Mouse (Mus musculus) neural tube, embryonic 12.5 days (tissue): ENCODE results near the gene Taar7f. TPM values are rescaled to one million over a fixed set of nuclear protein-coding genes. Genes with fewer than 3 reads are reported as not detected.
"Not testable (repeated sequence)": the region's sequence is repeated elsewhere in the genome, so short reads cannot be mapped to it uniquely, and the experiment has no call there.

Source experiments
- ATAC-seq: fragments of 200-750 bp; cut with Nextera tagmentation; 2 replicates; pipeline ENCODE4 v1.8.0; 2017; ENCODE audit warnings: low read depth, mild to moderate bottlenecking, moderate TSS enrichment, moderate library complexity; ENCODE audit not compliant: low FRiP score
- H3K27ac ChIP-seq: fragments of 300-500 bp; sonication (generic); 2 replicates; pipeline ENCODE4 v1.5.1; 2016
- H3K27me3 ChIP-seq: fragments of 300-500 bp; sonication (generic); replicated peaks from 2 replicates; pipeline ENCODE4 v1.6.1; 2016; ENCODE audit warnings: mild to moderate bottlenecking
- H3K36me3 ChIP-seq: fragments of 300-500 bp; sonication (generic); 2 replicates; pipeline ENCODE4 v1.6.1; 2016; ENCODE audit warnings: mild to moderate bottlenecking
- H3K4me1 ChIP-seq: fragments of 300-500 bp; sonication (generic); 2 replicates; pipeline ENCODE4 v1.6.1; 2016
- H3K4me2 ChIP-seq: fragments of 300-500 bp; sonication (generic); replicated peaks from 2 replicates; pipeline ENCODE4 v1.6.1; 2016; ENCODE audit warnings: mild to moderate bottlenecking
- H3K4me3 ChIP-seq: fragments of 300-500 bp; sonication (generic); 2 replicates; pipeline ENCODE4 v1.5.1; 2016
- H3K9ac ChIP-seq: fragments of 300-500 bp; sonication (generic); 2 replicates; pipeline ENCODE4 v1.6.1; 2016; ENCODE audit warnings: mild to moderate bottlenecking
- H3K9me3 ChIP-seq: fragments of 300-500 bp; sonication (generic); 2 replicates; pipeline ENCODE4 v1.6.1; 2016; ENCODE audit warnings: mild to moderate bottlenecking
- WGBS: fragments of 180-500 bp; shearing (Covaris S2); methylation state at CpG from one replicate; pipeline ENCODE4 v1.1.7; 2016; 5-methylcytosine and 5-hydroxymethylcytosine counted together
- polyA plus RNA-seq: library from polyadenylated mRNA; unstranded; fragments of >200 nt; fragmentation: Nextera tagmentation; extraction: Ambion mirVana; gene quantifications from 2 replicates; pipeline ENCODE4 v1.2.1, GENCODE M21; 2016

Taar7f gene
- not detected in 2 replicates for polyA plus RNA-seq

DNA sequence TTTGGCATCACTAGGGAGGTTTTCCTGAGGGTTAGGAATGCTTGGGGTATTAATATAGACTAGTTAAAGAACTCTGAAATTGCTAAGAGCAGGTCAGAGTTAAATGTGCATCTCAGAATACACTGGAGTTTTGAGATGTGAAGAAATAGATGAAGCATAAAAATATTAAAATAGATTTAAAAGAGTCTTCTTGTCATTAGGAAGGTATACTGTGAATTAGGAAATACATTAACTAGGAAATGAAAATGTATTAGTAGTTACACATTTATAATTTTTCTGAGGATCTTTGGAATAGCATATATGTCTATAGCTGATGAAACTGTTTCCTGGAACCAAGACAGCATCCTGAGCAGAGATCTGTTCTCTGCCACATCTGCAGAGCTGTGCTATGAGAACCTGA, at the start of gene Taar7f:
Gene Taar7f, plus strand, starts transcription at position 301 of the 400 bp plus-strand sequence.
- no peak within 1 kb of the TSS for H3K4me2 ChIP-seq
- H3K36me3 ChIP-seq = no peaks in the 10 kb centered on the region
- H3K27ac ChIP-seq = no peak within 1 kb of the TSS
- no peak within 1 kb of the TSS for H3K4me3 ChIP-seq
- no peak within 1 kb of the TSS for H3K9ac ChIP-seq
- no peak for ATAC-seq
- H3K4me1 ChIP-seq = no peaks in the 10 kb centered on the region
- H3K27me3 ChIP-seq = no peaks in the 10 kb centered on the region
- no peaks in the 10 kb centered on the region for H3K9me3 ChIP-seq

DNA sequence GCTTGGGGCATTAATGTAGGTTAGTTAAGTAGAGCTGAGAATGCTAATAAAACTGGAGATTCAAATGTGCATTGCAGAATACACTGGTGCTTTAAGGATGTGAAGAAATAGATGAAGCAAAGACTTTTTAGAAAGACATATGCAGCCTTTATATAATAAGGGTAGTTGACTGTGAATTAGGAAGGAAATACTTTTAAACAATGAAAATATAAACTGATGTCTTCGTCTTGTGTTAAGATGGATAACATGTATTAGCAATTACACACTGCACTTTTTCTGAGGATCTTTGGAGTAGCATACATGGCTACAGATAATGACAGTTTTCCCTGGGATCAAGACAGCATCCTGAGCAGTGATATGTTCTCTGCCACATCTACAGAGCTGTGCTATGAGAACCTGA, 49.7 kb upstream of the Taar7f start, which contains the start of gene Taar7b:
Gene Taar7b, plus strand, starts transcription at position 301 of the 400 bp plus-strand sequence.
- 95% methylated on average over 1 of the region's 1 CpGs for WGBS
- no peak within 1 kb of the TSS for H3K4me3 ChIP-seq
- ATAC-seq = no peak

DNA sequence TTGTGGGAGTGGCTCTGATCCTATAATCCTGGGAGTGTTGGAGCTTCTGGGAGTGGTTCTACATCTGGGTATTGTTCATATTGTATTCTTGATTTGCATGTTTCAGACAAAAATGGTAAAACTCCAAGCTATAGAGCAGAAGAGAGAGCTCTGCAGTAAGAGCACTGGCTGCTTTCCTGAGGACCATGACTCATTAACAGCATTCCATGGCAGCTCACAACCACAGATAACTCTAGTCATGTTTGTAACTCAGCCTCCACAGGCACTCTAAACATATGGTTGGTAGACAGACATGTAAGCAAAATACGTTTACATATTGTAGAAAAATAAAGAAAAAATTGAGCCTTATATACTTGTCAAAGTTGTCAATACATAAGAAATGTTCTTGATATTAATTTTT, 42.9 kb upstream of the Taar7f start:
- H3K4me1 ChIP-seq = no peaks in the 10 kb centered on the region
- no peak overlapping the region for H3K4me3 ChIP-seq
- no peak overlapping the region for H3K4me2 ChIP-seq
- H3K27ac ChIP-seq = no peak overlapping the region
- WGBS = 84% methylated on average over 1 of the region's 1 CpGs
- ATAC-seq = no peak
- no peaks in the 10 kb centered on the region for H3K36me3 ChIP-seq
- H3K9me3 ChIP-seq = no peaks in the 10 kb centered on the region
- H3K27me3 ChIP-seq = no peaks in the 10 kb centered on the region
- no peak overlapping the region for H3K9ac ChIP-seq

More for the DNA sequence above, 49.7 kb upstream of the Taar7f start, which contains the start of gene Taar7b:
- Histone ChIP-seq H3K27me3 (no peaks in the 10 kb centered on the region), H3K4me1 (no peaks in the 10 kb centered on the region), H3K36me3 (no peaks in the 10 kb centered on the region), H3K27ac (no peak within 1 kb of the TSS), H3K9me3 (no peaks in the 10 kb centered on the region), H3K4me2 (no peak within 1 kb of the TSS), H3K9ac (no peak within 1 kb of the TSS)

DNA sequence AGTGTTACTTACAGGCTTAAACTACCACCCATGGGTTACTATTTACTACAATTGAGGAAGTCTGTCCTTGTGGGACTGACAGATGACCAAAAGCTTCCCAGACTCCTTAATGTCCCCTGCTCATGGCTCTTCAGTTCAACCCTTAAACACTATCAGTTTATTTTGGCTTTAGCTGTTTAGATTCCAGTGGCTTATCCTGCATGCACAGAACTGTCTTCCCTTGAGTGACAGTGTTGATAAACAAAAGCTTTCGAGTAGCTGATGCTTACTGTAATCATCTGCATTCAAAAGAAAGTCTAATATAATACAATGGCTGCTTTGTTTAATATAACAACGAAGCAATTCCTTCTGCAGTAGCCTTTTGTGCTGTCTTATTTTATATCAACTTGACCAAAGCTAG, 42.3 kb upstream of the Taar7f start:
- no peak overlapping the region for H3K4me3 ChIP-seq
- no peaks in the 10 kb centered on the region for H3K36me3 ChIP-seq
- H3K27me3 ChIP-seq = no peaks in the 10 kb centered on the region
- no peak overlapping the region for H3K4me2 ChIP-seq
- H3K9me3 ChIP-seq = no peaks in the 10 kb centered on the region
- 69% methylated on average over 2 of the region's 2 CpGs for WGBS
- H3K27ac ChIP-seq = no peak overlapping the region
- no peaks in the 10 kb centered on the region for H3K4me1 ChIP-seq
- no peak for ATAC-seq
- no peak overlapping the region for H3K9ac ChIP-seq

DNA sequence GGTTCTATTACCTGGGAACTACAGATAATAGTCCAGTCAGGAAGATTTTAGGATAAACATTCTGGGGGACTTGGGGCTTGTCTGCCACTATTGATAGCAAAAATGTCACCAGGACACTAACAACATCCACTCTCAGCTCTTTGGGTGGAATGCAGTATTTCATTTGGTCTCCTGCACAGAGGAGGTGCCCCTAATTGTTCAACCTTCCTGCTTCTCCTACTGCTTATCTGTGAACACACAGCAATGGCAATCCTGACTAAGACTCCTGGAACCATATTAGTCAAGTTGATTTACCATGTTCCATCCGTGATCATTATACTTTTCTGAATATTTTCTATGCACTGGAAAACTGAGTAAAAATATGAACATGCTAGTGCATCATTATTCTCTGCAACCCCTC, 41.2 kb upstream of the Taar7f start:
- Histone ChIP-seq H3K4me2 (no peak overlapping the region), H3K27ac (no peak overlapping the region), H3K27me3 (no peaks in the 10 kb centered on the region), H3K9ac (no peak overlapping the region), H3K4me1 (no peaks in the 10 kb centered on the region), H3K4me3 (no peak overlapping the region), H3K9me3 (no peaks in the 10 kb centered on the region), H3K36me3 (no peaks in the 10 kb centered on the region)
- no peak for ATAC-seq
- WGBS = 89% methylated on average over 1 of the region's 1 CpGs

DNA sequence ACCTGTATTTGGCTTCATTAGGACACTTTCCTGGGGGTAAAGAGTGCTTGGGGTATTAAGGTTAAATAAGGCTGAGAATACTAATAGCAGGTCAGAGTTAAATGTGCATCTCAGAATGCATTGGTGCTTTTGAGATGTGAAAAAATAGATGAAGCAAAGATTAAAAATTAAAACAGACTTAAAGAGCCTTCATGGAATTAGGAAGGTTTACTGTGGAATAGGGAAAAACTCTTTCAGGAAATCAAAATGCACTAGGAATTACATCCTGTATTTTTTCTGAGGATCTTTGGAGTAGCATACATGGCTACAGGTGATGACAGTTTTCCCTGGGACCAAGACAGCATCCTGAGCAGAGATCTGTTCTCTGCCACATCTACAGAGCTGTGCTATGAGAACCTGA, 22.4 kb upstream of the Taar7f start, which contains the start of gene Taar7d:
Gene Taar7d, plus strand, starts transcription at position 301 of the 400 bp plus-strand sequence.
- no peak within 1 kb of the TSS for H3K9ac ChIP-seq
- no peak for ATAC-seq
- no peak within 1 kb of the TSS for H3K4me2 ChIP-seq
- H3K4me3 ChIP-seq = no peak within 1 kb of the TSS
- H3K9me3 ChIP-seq = no peaks in the 10 kb centered on the region
- H3K36me3 ChIP-seq = no peaks in the 10 kb centered on the region
- no peaks in the 10 kb centered on the region for H3K4me1 ChIP-seq
- H3K27ac ChIP-seq = no peak within 1 kb of the TSS
- H3K27me3 ChIP-seq = no peaks in the 10 kb centered on the region

DNA sequence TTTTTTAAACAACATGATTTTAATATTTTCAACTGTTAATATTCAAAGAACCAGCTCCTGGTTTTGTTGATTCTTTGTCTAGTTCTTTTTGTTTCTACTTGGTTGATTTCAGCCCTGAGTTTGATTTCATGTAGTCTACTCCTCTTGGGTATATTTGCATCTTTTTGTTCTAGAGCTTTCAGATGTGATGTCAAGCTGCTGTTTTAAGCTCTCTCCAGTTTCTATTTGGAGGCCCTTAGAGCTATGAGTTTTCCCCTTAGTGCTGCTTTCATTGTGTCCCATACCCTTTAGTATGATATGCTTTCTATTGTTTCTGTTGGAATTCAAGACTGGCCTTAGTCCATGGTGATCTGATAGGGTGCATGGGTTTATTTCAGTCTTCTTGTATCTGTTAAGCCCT, 18.0 kb upstream of the Taar7f start:
- no peaks in the 10 kb centered on the region for H3K27me3 ChIP-seq
- no peaks in the 10 kb centered on the region for H3K36me3 ChIP-seq
- no peak overlapping the region for H3K4me3 ChIP-seq
- ATAC-seq = no peak
- H3K4me2 ChIP-seq = no peak overlapping the region
- H3K27ac ChIP-seq = no peak overlapping the region
- no peak overlapping the region for H3K9ac ChIP-seq
- H3K9me3 ChIP-seq = no peaks in the 10 kb centered on the region
- no peaks in the 10 kb centered on the region for H3K4me1 ChIP-seq

DNA sequence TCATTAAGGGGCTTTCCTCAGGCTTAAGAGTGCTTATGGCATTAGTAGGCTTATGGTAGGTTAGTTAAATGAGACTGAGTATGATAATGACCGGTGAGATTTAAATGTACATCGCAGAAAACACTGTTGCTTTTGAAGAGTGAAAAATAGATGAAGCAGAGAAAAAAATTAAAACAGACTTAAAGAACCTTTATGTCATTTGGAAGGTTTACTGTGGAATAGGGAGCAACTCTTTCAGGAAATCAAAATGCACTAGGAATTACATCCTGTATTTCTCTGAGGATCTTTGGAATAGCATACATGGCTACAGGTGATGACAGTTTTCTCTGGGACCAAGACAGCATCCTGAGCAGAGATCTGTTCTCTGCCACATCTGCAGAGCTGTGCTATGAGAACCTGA, 12.0 kb upstream of the Taar7f start, which contains the start of gene Taar7e:
Gene Taar7e, plus strand, starts transcription at position 301 of the 400 bp plus-strand sequence.
- Histone ChIP-seq H3K4me3 (no peak within 1 kb of the TSS), H3K36me3 (no peaks in the 10 kb centered on the region), H3K9ac (no peak within 1 kb of the TSS), H3K4me2 (no peak within 1 kb of the TSS), H3K9me3 (no peaks in the 10 kb centered on the region), H3K27me3 (no peaks in the 10 kb centered on the region), H3K4me1 (no peaks in the 10 kb centered on the region), H3K27ac (no peak within 1 kb of the TSS)
- 88% methylated on average over 2 of the region's 2 CpGs for WGBS
- ATAC-seq = no peak

DNA sequence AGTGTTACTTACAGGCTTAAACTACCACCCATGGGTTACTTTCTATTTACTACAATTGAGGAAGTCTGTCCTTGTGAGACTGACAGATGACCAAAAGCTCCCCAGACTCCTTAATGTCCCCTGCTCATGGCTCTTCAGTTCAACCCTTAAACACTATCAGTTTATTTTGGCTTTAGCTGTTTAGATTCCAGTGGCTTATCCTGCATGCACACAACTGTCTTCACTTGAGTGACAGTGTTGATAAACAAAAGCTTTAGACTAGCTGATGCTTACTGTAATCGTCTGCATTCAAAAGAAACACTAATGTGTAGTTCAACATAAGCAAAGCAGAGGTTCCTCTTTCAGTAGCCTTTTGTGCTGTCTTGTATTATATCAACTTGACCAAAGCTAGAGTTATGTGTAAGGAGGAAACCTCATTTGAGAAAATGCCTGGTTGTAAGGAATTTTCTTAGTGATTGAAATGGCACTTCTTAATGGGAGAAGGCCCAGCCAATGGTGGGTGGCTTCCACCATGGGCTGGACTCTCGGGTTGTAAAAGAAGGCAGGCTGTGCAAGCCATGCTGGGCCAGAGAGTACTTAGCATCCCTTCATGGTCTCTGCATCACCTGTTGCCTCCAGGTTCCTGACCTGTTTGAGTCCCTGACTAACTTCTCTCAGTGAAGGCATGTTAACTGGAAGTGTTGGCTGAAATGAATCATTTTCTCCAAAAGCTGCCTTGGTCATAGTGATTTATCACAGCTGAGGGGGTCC, 9.0 kb upstream of the Taar7f start:
- Histone ChIP-seq H3K4me1 (no peaks in the 10 kb centered on the region), H3K27ac (no peak overlapping the region), H3K4me2 (no peak overlapping the region), H3K4me3 (no peak overlapping the region), H3K36me3 (no peaks in the 10 kb centered on the region), H3K9me3 (no peaks in the 10 kb centered on the region), H3K9ac (no peak overlapping the region), H3K27me3 (no peaks in the 10 kb centered on the region)
- no peak for ATAC-seq
- 81% methylated on average over 2 of the region's 2 CpGs for WGBS

DNA sequence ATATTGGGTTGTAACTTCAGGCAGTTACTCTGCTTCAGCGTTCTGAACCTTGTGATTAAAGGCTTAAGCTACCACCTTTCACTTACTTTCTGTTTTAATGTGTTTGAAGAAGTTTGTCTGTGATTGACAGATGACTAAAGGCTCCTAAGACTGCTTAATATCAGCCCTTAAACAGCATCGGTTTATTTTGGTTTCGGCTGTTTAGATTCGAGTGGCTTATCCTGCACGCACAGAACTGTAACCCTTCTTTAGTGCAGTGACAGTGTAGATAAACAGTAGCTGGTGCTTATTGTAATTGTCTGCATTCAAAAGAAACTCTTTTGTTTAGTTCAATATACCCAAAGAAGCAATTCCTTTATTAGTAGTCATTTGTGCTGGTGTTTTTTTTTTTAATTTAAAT, 2.7 kb downstream of the Taar7f start:
- Histone ChIP-seq H3K27ac (no peak overlapping the region), H3K4me2 (no peak overlapping the region), H3K4me1 (no peaks in the 10 kb centered on the region), H3K9ac (no peak overlapping the region), H3K4me3 (no peak overlapping the region), H3K36me3 (no peaks in the 10 kb centered on the region), H3K27me3 (no peaks in the 10 kb centered on the region), H3K9me3 (no peaks in the 10 kb centered on the region)
- ATAC-seq = no peak
- WGBS = 89% methylated on average over 5 of the region's 5 CpGs

DNA sequence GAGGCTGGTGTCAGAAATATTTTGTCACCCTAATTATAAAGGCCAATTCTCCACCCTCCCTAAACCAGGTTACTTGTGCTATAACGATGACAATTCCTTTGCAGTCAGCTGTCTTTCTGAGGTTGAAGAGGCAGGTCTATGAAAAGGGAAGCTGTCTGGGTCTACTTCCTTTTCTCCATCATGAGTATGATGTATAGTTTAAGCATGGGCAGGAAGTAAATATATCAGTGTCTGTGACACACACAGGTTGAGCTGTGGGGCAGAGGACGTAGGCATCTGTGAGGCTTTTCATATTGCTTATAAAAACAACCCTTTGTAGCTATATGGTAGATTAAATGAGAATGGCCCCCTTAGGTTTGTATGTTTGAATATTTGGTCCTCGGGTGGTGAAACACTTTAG, 9.7 kb downstream of the Taar7f start:
- H3K9ac ChIP-seq = no peak overlapping the region
- no peak overlapping the region for H3K27ac ChIP-seq
- peaks cover 3% of the 10 kb centered on the region; the same call in 1 of the 2 replicates for H3K9me3 ChIP-seq
- no peak overlapping the region for H3K4me2 ChIP-seq
- H3K27me3 ChIP-seq = no peaks in the 10 kb centered on the region
- no peak overlapping the region for H3K4me3 ChIP-seq
- no peaks in the 10 kb centered on the region for H3K36me3 ChIP-seq
- WGBS = 88% methylated on average over 3 of the region's 3 CpGs
- ATAC-seq = no peak
- no peaks in the 10 kb centered on the region for H3K4me1 ChIP-seq

DNA sequence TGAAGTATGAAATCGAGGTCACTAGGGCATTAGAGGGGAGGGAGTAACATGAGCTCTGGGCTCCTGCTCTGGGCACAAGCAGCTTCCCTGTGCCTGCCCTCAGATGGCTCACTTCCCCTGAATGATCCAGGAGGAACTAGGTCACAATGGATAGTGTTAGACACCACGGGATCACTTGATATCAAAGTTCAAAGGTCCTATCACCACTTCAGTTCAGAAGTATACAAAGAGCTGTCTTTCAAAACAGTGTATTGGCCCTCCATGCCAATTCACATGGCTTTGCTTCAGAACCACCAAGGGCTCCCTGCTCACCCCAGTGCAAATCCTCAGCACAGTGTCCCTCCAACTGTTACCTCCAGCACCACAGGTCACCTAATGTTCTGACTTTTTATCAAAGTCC, 25.4 kb downstream of the Taar7f start:
- WGBS = 59% methylated on average over 2 of the region's 2 CpGs
- not testable (repeated sequence) for H3K4me2 ChIP-seq

DNA sequence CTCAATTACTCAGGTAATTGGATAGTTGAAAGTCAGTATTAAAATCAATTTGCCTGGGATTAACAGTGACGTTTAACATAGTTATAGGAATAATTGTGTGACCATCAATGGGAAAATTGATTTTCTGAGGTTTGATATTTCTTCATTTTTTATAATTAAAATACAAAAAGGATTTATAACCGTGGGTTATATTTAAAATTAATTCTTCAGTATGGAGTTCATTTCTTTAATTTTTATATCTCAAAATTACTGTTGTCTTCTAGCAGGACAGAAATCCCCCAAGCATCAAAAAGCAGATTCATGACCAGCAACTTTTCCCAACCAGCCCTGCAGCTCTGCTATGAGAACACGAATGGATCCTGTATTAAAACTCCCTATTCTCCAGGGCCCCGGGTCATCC, 26.9 kb downstream of the Taar7f start, which contains the start of gene Taar8a:
Gene Taar8a, plus strand, starts transcription at position 301 of the 400 bp plus-strand sequence.
- not testable (repeated sequence) for H3K4me1 ChIP-seq, H3K9me3 ChIP-seq, H3K27ac ChIP-seq, H3K36me3 ChIP-seq, H3K4me2 ChIP-seq, ATAC-seq, H3K27me3 ChIP-seq, H3K4me3 ChIP-seq, H3K9ac ChIP-seq
- WGBS = 87% methylated on average over 2 of the region's 4 CpGs

More for the DNA sequence above, 25.4 kb downstream of the Taar7f start:
- H3K9ac ChIP-seq, H3K27ac ChIP-seq, H3K4me1 ChIP-seq, H3K4me3 ChIP-seq, H3K9me3 ChIP-seq, H3K27me3 ChIP-seq, H3K36me3 ChIP-seq, ATAC-seq: not testable (repeated sequence)
